Mouse (Mus musculus): ENCODE measurements around the gene Asna1.

- TF ChIP-seq POLR2A (IDR thresholded peaks at IDR 0.05; ENCODE audit: low read depth, low read length) (no peak), CTCF (conservative IDR thresholded peaks at IDR 0.05; ENCODE audit: insufficient read depth, insufficient read length, low read depth, low read length) (no peak)
These were observed 2.8 kb upstream of the Asna1 start for GRCm38 (mm10) chr8:85027922-85028321.
